Mouse (Mus musculus) cortical plate, adult 2 months (tissue): Measurements from ENCODE around the gene Tmem40.

Experiments used
- CTCF ChIP-seq: fragments of 200-500 bp; IDR thresholded peaks from 2 replicates; pipeline ENCODE4 v1.5.1; 2011; ENCODE audit warnings: mild to moderate bottlenecking, control low read depth, low read length; ENCODE audit not compliant: insufficient read depth; ENCODE audit errors: extremely low read depth
- POLR2A ChIP-seq: fragments of 200-500 bp; IDR thresholded peaks from 2 replicates; pipeline ENCODE4 v1.6.1; 2011; ENCODE audit warnings: mild to moderate bottlenecking, low read length, control low read depth; ENCODE audit not compliant: insufficient read depth; ENCODE audit errors: extremely low read depth

GRCm38 (mm10) chr6:115759461-115759860 is 2.7 kb downstream of the Tmem40 start:
- TF ChIP-seq POLR2A (no peak), CTCF (no peak)
